Mouse (Mus musculus) midbrain, embryonic 16.5 days (tissue): ENCODE data around the gene Cdc34b. TPM values are rescaled to one million over a fixed set of nuclear protein-coding genes. Genes with fewer than 3 reads are reported as not detected.

Experiments
- ATAC-seq: fragments of 200-750 bp; cut with Nextera tagmentation; 2 replicates; pipeline ENCODE4 v1.8.0; 2017; ENCODE audit warnings: moderate TSS enrichment
- H3K27ac ChIP-seq: fragments of 300-500 bp; sonication (generic); 2 replicates; pipeline ENCODE4 v1.5.1; 2014; ENCODE audit warnings: mild to moderate bottlenecking, low read length, mixed read lengths
- H3K27me3 ChIP-seq: fragments of 300-500 bp; sonication (generic); 2 replicates; pipeline ENCODE4 v1.6.1; 2014; ENCODE audit warnings: low read depth, low read length, mixed read lengths; ENCODE audit not compliant: control insufficient read depth, insufficient read depth
- H3K36me3 ChIP-seq: fragments of 300-500 bp; sonication (generic); 2 replicates; pipeline ENCODE4 v1.6.1; 2014; ENCODE audit warnings: mild to moderate bottlenecking, low read length, moderate library complexity, mixed read lengths; ENCODE audit not compliant: control insufficient read depth, insufficient read depth
- H3K4me1 ChIP-seq: fragments of 300-500 bp; sonication (generic); 2 replicates; pipeline ENCODE4 v1.6.1; 2014; ENCODE audit warnings: mild to moderate bottlenecking, low read length, mixed read lengths; ENCODE audit not compliant: control insufficient read depth, insufficient read depth
- H3K4me2 ChIP-seq: fragments of 300-500 bp; sonication (generic); 2 replicates; pipeline ENCODE4 v1.6.1; 2014; ENCODE audit warnings: mild to moderate bottlenecking, low read length, mixed read lengths
- H3K4me3 ChIP-seq: fragments of 300-500 bp; sonication (generic); 2 replicates; pipeline ENCODE4 v1.5.1; 2014; ENCODE audit warnings: low read depth, mild to moderate bottlenecking, low read length, moderate library complexity, mixed read lengths
- H3K9ac ChIP-seq: fragments of 300-500 bp; sonication (generic); 2 replicates; pipeline ENCODE4 v1.6.1; 2014; ENCODE audit warnings: low read depth, low read length, mixed read lengths
- H3K9me3 ChIP-seq: fragments of 300-500 bp; sonication (generic); replicated peaks from 2 replicates; pipeline ENCODE4 v1.6.1; 2014; ENCODE audit warnings: mild to moderate bottlenecking, low read length, mixed read lengths; ENCODE audit not compliant: control insufficient read depth, poor library complexity, severe bottlenecking
- WGBS: fragments of 180-500 bp; shearing (Covaris S2); extraction: QIAGEN DNeasy Blood & Tissue Kit; methylation state at CpG from one replicate; pipeline ENCODE4 v1.1.7; 2014; 5-methylcytosine and 5-hydroxymethylcytosine counted together
- polyA plus RNA-seq: library from polyadenylated mRNA; unstranded; fragments of >200 nt; fragmentation: Nextera tagmentation; extraction: Ambion mirVana; gene quantifications from 2 replicates; pipeline ENCODE4 v1.2.1, GENCODE M21; 2015

The Cdc34b gene
- polyA plus RNA-seq, 1 experiment from 2014 or later: 0.15 TPM

- no peak within 1 kb of the TSS for H3K4me3 ChIP-seq
- H3K4me1 ChIP-seq: no peaks in the 10 kb centered on the region
- whole genome bisulfite sequencing: 63% methylated on average over 5 of the region's 5 CpGs
- H3K9me3 ChIP-seq: no peaks in the 10 kb centered on the region
- no peak within 1 kb of the TSS for H3K4me2 ChIP-seq
- H3K9ac ChIP-seq: no peak within 1 kb of the TSS
- ATAC-seq: no peak
- no peaks in the 10 kb centered on the region for H3K27me3 ChIP-seq
- H3K27ac ChIP-seq: no peak within 1 kb of the TSS
- no peaks in the 10 kb centered on the region for H3K36me3 ChIP-seq
These were observed 37.1 kb upstream of the Cdc34b start, which contains the start of gene Gm11541 for GRCm38 (mm10) chr11:94704472-94704871. Gm11541 (minus strand) TSS chr11:94704499.

GRCm38 (mm10) chr11:94713246-94713860 lies 28.2 kb upstream of the Cdc34b start:
- no peak for ATAC-seq
- H3K4me1 ChIP-seq: peaks cover 8% of the 10 kb centered on the region
- no peaks in the 10 kb centered on the region for H3K27me3 ChIP-seq
- H3K36me3 ChIP-seq: no peaks in the 10 kb centered on the region
- H3K9me3 ChIP-seq: no peaks in the 10 kb centered on the region
- H3K27ac ChIP-seq: no peak overlapping the region
- H3K4me3 ChIP-seq: no peak overlapping the region
- 61% methylated on average over 11 of the region's 11 CpGs for WGBS
- H3K4me2 ChIP-seq: no peak overlapping the region
- H3K9ac ChIP-seq: no peak overlapping the region

GRCm38 (mm10) chr11:94715622-94716021 lies 26.0 kb upstream of the Cdc34b start:
- Histone ChIP-seq H3K27ac (no peak overlapping the region), H3K4me1 (peaks cover 8% of the 10 kb centered on the region), H3K9me3 (no peaks in the 10 kb centered on the region), H3K36me3 (no peaks in the 10 kb centered on the region), H3K27me3 (no peaks in the 10 kb centered on the region), H3K4me2 (no peak overlapping the region), H3K9ac (no peak overlapping the region), H3K4me3 (no peak overlapping the region)
- 52% methylated on average over 5 of the region's 5 CpGs for WGBS
- ATAC-seq: no peak

GRCm38 (mm10) chr11:94716754-94717153 lies 24.8 kb upstream of the Cdc34b start:
- Histone ChIP-seq H3K27me3 (no peaks in the 10 kb centered on the region), H3K4me2 (0 out of 2 replicates have a peak overlapping the region, but pooled peaks have one; percentile 14), H3K9ac (no peak overlapping the region), H3K9me3 (no peaks in the 10 kb centered on the region), H3K4me3 (no peak overlapping the region), H3K27ac (no peak overlapping the region), H3K36me3 (no peaks in the 10 kb centered on the region), H3K4me1 (peaks cover 8% of the 10 kb centered on the region)
- WGBS: 12% methylated on average over 9 of the region's 9 CpGs
- no peak for ATAC-seq

GRCm38 (mm10) chr11:94717239-94717638 lies 24.3 kb upstream of the Cdc34b start:
- Histone ChIP-seq H3K4me3 (no peak overlapping the region), H3K27me3 (no peaks in the 10 kb centered on the region), H3K9ac (no peak overlapping the region), H3K4me1 (peaks cover 8% of the 10 kb centered on the region), H3K36me3 (no peaks in the 10 kb centered on the region), H3K27ac (0 out of 2 replicates have a peak overlapping the region, but pooled peaks have one; percentile 17), H3K4me2 (0 out of 2 replicates have a peak overlapping the region, but pooled peaks have one; percentile 14), H3K9me3 (no peaks in the 10 kb centered on the region)
- 26% methylated on average over 11 of the region's 11 CpGs for WGBS
- no peak for ATAC-seq

- Histone ChIP-seq H3K27me3 (no peaks in the 10 kb centered on the region), H3K9me3 (no peaks in the 10 kb centered on the region), H3K36me3 (no peaks in the 10 kb centered on the region), H3K4me3 (no peak overlapping the region), H3K27ac (no peak overlapping the region), H3K9ac (no peak overlapping the region), H3K4me1 (peaks cover 8% of the 10 kb centered on the region), H3K4me2 (no peak overlapping the region)
- no peak for ATAC-seq
- WGBS: 91% methylated on average over 7 of the region's 7 CpGs
These were observed 23.3 kb upstream of the Cdc34b start for GRCm38 (mm10) chr11:94718113-94718909.

- Histone ChIP-seq H3K4me1 (peaks cover 8% of the 10 kb centered on the region), H3K4me2 (no peak overlapping the region), H3K9ac (no peak overlapping the region), H3K9me3 (no peaks in the 10 kb centered on the region), H3K27ac (no peak overlapping the region), H3K27me3 (no peaks in the 10 kb centered on the region), H3K4me3 (no peak overlapping the region), H3K36me3 (no peaks in the 10 kb centered on the region)
- no peak for ATAC-seq
- 76% methylated on average over 2 of the region's 2 CpGs for WGBS
These were observed 22.4 kb upstream of the Cdc34b start for GRCm38 (mm10) chr11:94719216-94719615.

- Histone ChIP-seq H3K9ac (no peak overlapping the region), H3K9me3 (no peaks in the 10 kb centered on the region), H3K36me3 (no peaks in the 10 kb centered on the region), H3K27ac (no peak overlapping the region), H3K4me3 (no peak overlapping the region), H3K4me1 (no peaks in the 10 kb centered on the region), H3K4me2 (no peak overlapping the region), H3K27me3 (no peaks in the 10 kb centered on the region)
- WGBS: 84% methylated on average over 3 of the region's 3 CpGs
- ATAC-seq: no peak
These were observed 14.3 kb upstream of the Cdc34b start for GRCm38 (mm10) chr11:94727306-94727705.

GRCm38 (mm10) chr11:94728545-94728944 lies 13.0 kb upstream of the Cdc34b start:
- no peak overlapping the region for H3K27ac ChIP-seq
- no peak overlapping the region for H3K9ac ChIP-seq
- no peaks in the 10 kb centered on the region for H3K9me3 ChIP-seq
- no peak overlapping the region for H3K4me2 ChIP-seq
- ATAC-seq: no peak
- 88% methylated on average over 3 of the region's 3 CpGs for WGBS
- no peaks in the 10 kb centered on the region for H3K4me1 ChIP-seq
- H3K27me3 ChIP-seq: no peaks in the 10 kb centered on the region
- H3K4me3 ChIP-seq: no peak overlapping the region
- H3K36me3 ChIP-seq: no peaks in the 10 kb centered on the region
